Mouse (Mus musculus) myocyte (in vitro differentiated cells): ENCODE data around the gene Spata20. TPM values are rescaled to one million over a fixed set of nuclear protein-coding genes. Genes with fewer than 3 reads are reported as not detected.

ENCODE experiments used
- H3K27me3 ChIP-seq: one replicate; pipeline ENCODE4 v1.6.1; 2011; ENCODE audit not compliant: control insufficient read depth, insufficient read depth, insufficient read length
- H3K36me3 ChIP-seq: one replicate; pipeline ENCODE4 v1.6.1; 2011; ENCODE audit not compliant: control insufficient read depth, insufficient read depth
- H3K4me2 ChIP-seq: one replicate; pipeline ENCODE4 v1.6.1; 2011; ENCODE audit warnings: low read depth, control low read depth
- H3K4me3 ChIP-seq: one replicate; pipeline ENCODE4 v1.5.1; 2011; ENCODE audit warnings: mild to moderate bottlenecking, control low read depth, moderate library complexity
- H3K79me2 ChIP-seq: one replicate; pipeline ENCODE4 v1.6.1; 2011; ENCODE audit not compliant: control insufficient read depth, insufficient read depth
- H3ac ChIP-seq: one replicate; pipeline ENCODE4 v1.6.1; 2011; ENCODE audit not compliant: control insufficient read depth, insufficient read length
- CEBPB ChIP-seq: IDR thresholded peaks from 2 replicates; pipeline ENCODE4 v1.6.1; 2011; ENCODE audit warnings: mild to moderate bottlenecking, moderate library complexity; ENCODE audit not compliant: poor library complexity, insufficient read depth, severe bottlenecking
- E2F4 ChIP-seq: IDR thresholded peaks from one replicate; pipeline ENCODE4 v1.6.1; 2011; ENCODE audit warnings: mild to moderate bottlenecking, control low read depth, moderate library complexity; ENCODE audit not compliant: insufficient read depth
- MAX ChIP-seq: IDR thresholded peaks from one replicate; pipeline ENCODE4 v1.6.1; 2011; ENCODE audit warnings: low read depth, mild to moderate bottlenecking, control low read depth
- MYOD1 ChIP-seq, 3 experiments: IDR thresholded peaks; one replicate each; pipeline ENCODE4 v1.6.1; 2011; ENCODE audit warnings: control low read depth in 2 of 3, low read depth in 2 of 3, mild to moderate bottlenecking in 2 of 3, moderate library complexity in 1 of 3; ENCODE audit not compliant: insufficient read length in 2 of 3, control insufficient read depth in 1 of 3
- MYOG ChIP-seq, 3 experiments: IDR thresholded peaks; one replicate each; pipeline ENCODE4 v1.6.1; 2011; ENCODE audit warnings: control low read depth in 2 of 3, low read depth in 2 of 3, mild to moderate bottlenecking in 2 of 3; ENCODE audit not compliant: insufficient read length in 2 of 3, control insufficient read depth in 1 of 3, insufficient read depth in 1 of 3
- POLR2A ChIP-seq: IDR thresholded peaks from one replicate; pipeline ENCODE4 v1.6.1; 2011; ENCODE audit warnings: low read depth, mild to moderate bottlenecking, control low read depth, moderate library complexity; ENCODE audit not compliant: insufficient read length
- POLR2AphosphoS2 ChIP-seq: IDR thresholded peaks from one replicate; pipeline ENCODE4 v1.6.1; 2011; ENCODE audit warnings: low read depth, control low read depth; ENCODE audit not compliant: insufficient read length
- REST ChIP-seq: IDR thresholded peaks from one replicate; pipeline ENCODE4 v1.6.1; 2011; ENCODE audit warnings: mild to moderate bottlenecking, control low read depth, moderate library complexity; ENCODE audit not compliant: insufficient read depth, insufficient read length
- SRF ChIP-seq: IDR thresholded peaks from one replicate; pipeline ENCODE4 v1.6.1; 2011; ENCODE audit warnings: low read depth; ENCODE audit not compliant: control insufficient read depth, insufficient read length
- TCF12 ChIP-seq: IDR thresholded peaks from one replicate; pipeline ENCODE4 v1.6.1; 2011; ENCODE audit warnings: mild to moderate bottlenecking, control low read depth; ENCODE audit not compliant: poor library complexity, insufficient read depth, severe bottlenecking
- TCF3 ChIP-seq: IDR thresholded peaks from one replicate; pipeline ENCODE4 v1.6.1; 2011; ENCODE audit warnings: low read depth, control low read depth; ENCODE audit not compliant: insufficient read length
- USF1 ChIP-seq: IDR thresholded peaks from one replicate; pipeline ENCODE4 v1.6.1; 2011; ENCODE audit warnings: low read depth, mild to moderate bottlenecking, control low read depth, moderate library complexity
- polyA plus RNA-seq: library from polyadenylated mRNA; unstranded; fragments of >200 nt; fragmentation: generic; extraction: Trizol; gene quantifications from one replicate; pipeline ENCODE4 v1.2.1, GENCODE M21; 2012; ENCODE audit warnings: missing spikeins

The Spata20 gene
- polyA plus RNA-seq, 1 experiment = not detected

DNA sequence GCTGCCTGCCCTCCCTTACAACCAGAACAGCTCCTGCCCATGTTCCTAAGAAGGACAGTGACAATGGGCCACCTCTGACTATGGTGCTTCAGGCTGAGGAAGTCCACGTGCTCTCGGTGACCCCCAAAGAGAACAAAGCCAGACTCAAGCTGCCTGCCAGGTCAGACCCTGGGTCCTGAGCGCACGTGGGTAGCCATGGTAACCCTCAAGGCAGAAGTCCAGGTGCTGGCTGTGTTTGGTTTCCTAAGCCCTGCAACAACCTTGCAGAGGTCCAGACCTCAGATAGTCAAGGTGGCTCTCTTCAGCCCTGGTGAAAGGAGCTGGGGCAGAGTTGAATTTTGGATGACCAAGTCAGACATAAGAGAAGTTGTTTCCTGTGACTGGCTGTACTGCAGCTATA, 3.8 kb upstream of the Spata20 start:
- peaks cover 35% of the 10 kb centered on the region for H3K27me3 ChIP-seq
- TF ChIP-seq REST (no peak), MYOD1 (IDR thresholded peaks at IDR 0.05; ENCODE audit: control insufficient read depth in 1 of 3, insufficient read length in 2 of 3, low read depth in 2 of 3) (no peak), SRF (no peak), MAX (no peak), POLR2AphosphoS2 (no peak), POLR2A (no peak), TCF3 (no peak), TCF12 (no peak), USF1 (no peak), CEBPB (no peak), MYOG (IDR thresholded peaks at IDR 0.05; ENCODE audit: control insufficient read depth in 1 of 3, insufficient read depth in 1 of 3, insufficient read length in 2 of 3, low read depth in 2 of 3) (no peak), E2F4 (no peak)

GRCm38 (mm10) chr11:94488767-94489533, 3.0 kb upstream of the Spata20 start:
- H3K4me3 ChIP-seq = no peak overlapping the region
- no peak overlapping the region for H3K4me2 ChIP-seq
- no peak for TF ChIP-seq E2F4
- no peak for TF ChIP-seq MYOD1 (IDR thresholded peaks at IDR 0.05; ENCODE audit: control insufficient read depth in 1 of 3, insufficient read length in 2 of 3, low read depth in 2 of 3)
- TF ChIP-seq REST = no peak
- no peak for TF ChIP-seq SRF
- no peaks in the 10 kb centered on the region for H3K79me2 ChIP-seq
- H3K27me3 ChIP-seq = peaks cover 41% of the 10 kb centered on the region
- no peak overlapping the region for H3ac ChIP-seq
- no peaks in the 10 kb centered on the region for H3K36me3 ChIP-seq

More for the DNA sequence above, 3.8 kb upstream of the Spata20 start:
- Histone ChIP-seq H3K79me2 (no peaks in the 10 kb centered on the region), H3ac (no peak overlapping the region), H3K4me3 (no peak overlapping the region), H3K4me2 (no peak overlapping the region), H3K36me3 (no peaks in the 10 kb centered on the region)

- TF ChIP-seq E2F4 = no peak
- TF ChIP-seq MYOD1 (IDR thresholded peaks at IDR 0.05; ENCODE audit: control insufficient read depth in 1 of 3, insufficient read length in 2 of 3, low read depth in 2 of 3) = no peak
- no peak for TF ChIP-seq TCF12
- no peak for TF ChIP-seq SRF
- no peak for TF ChIP-seq POLR2A
- TF ChIP-seq CEBPB = no peak
- TF ChIP-seq MAX = no peak
- TF ChIP-seq POLR2AphosphoS2 = no peak
- TF ChIP-seq USF1 = no peak
- TF ChIP-seq REST = no peak
- no peak for TF ChIP-seq TCF3
- no peaks in the 10 kb centered on the region for H3K36me3 ChIP-seq
- H3K4me2 ChIP-seq = no peak overlapping the region
- H3K27me3 ChIP-seq = peaks cover 56% of the 10 kb centered on the region
- H3K79me2 ChIP-seq = no peaks in the 10 kb centered on the region
- no peak overlapping the region for H3K4me3 ChIP-seq
- no peak overlapping the region for H3ac ChIP-seq
Measured at GRCm38 (mm10) chr11:94485223-94485622, 756 bp downstream of the Spata20 start.

GRCm38 (mm10) chr11:94484636-94485035, 1.3 kb downstream of the Spata20 start:
- Histone ChIP-seq H3K4me2 (no peak overlapping the region), H3K36me3 (no peaks in the 10 kb centered on the region), H3K79me2 (no peaks in the 10 kb centered on the region), H3K27me3 (peaks cover 60% of the 10 kb centered on the region), H3K4me3 (no peak overlapping the region), H3ac (no peak overlapping the region)
- TF ChIP-seq REST (no peak), MYOG (IDR thresholded peaks at IDR 0.05; ENCODE audit: control insufficient read depth in 1 of 3, insufficient read depth in 1 of 3, insufficient read length in 2 of 3, low read depth in 2 of 3) (no peak), USF1 (no peak), MAX (no peak), POLR2A (no peak), TCF12 (no peak), CEBPB (no peak), TCF3 (no peak), E2F4 (no peak), SRF (no peak), POLR2AphosphoS2 (no peak), MYOD1 (IDR thresholded peaks at IDR 0.05; ENCODE audit: control insufficient read depth in 1 of 3, insufficient read length in 2 of 3, low read depth in 2 of 3) (no peak)

DNA sequence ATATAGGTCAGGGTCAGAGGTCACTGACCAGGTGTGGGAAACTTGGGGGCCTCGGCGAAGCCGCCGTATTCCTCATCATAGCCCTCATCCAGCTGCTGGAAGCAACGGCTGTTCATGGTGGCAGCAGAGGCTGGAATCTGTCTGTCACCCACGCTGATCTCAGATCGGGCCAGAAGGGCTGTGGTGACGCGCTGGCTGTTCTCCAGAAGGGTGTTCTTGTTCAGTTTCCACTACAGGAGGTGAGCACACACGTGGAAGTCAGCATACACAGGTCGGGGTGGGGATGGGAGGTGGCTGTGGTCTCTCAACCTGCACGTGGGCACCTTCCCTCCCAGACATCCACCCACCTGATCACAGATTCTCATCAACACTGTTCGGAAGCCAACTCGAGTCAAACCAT, 2.1 kb downstream of the Spata20 start:
- Histone ChIP-seq H3ac (no peak overlapping the region), H3K4me2 (no peak overlapping the region), H3K27me3 (peaks cover 66% of the 10 kb centered on the region), H3K79me2 (no peaks in the 10 kb centered on the region), H3K36me3 (no peaks in the 10 kb centered on the region), H3K4me3 (no peak overlapping the region)
- no peak for TF ChIP-seq E2F4
- TF ChIP-seq TCF3 = no peak
- no peak for TF ChIP-seq MYOG (IDR thresholded peaks at IDR 0.05; ENCODE audit: control insufficient read depth in 1 of 3, insufficient read depth in 1 of 3, insufficient read length in 2 of 3, low read depth in 2 of 3)
- TF ChIP-seq POLR2A = no peak
- no peak for TF ChIP-seq REST
- no peak for TF ChIP-seq TCF12
- TF ChIP-seq SRF = no peak
- no peak for TF ChIP-seq MAX
- no peak for TF ChIP-seq CEBPB
- TF ChIP-seq USF1 = no peak
- TF ChIP-seq POLR2AphosphoS2 = no peak
- TF ChIP-seq MYOD1 (IDR thresholded peaks at IDR 0.05; ENCODE audit: control insufficient read depth in 1 of 3, insufficient read length in 2 of 3, low read depth in 2 of 3) = no peak
